8 mouse cellular contexts compared by ENCODE assay signal in genomic region chr9:42943781-42944535, GRCm38 (mm10). TPM values are rescaled to one million over a fixed set of nuclear protein-coding genes. Genes with fewer than 3 reads are reported as not detected.
DNase-seq lines count a peak whose midpoint lies in the region; ATAC-seq and TF ChIP-seq lines count a peak whose summit lies in the region.

Gene Grik4, minus strand, starts transcription at chr9:42944493.

- peak; percentile 62; the same call in 1 of the 2 replicates for ATAC-seq in heart, embryonic 12.5 days (ENCODE audit: insufficient number of reproducible peaks, low FRiP score)

- peak within 1 kb of the TSS; percentile 8 for H3ac ChIP-seq in C2C12 (ENCODE audit: control insufficient read depth, insufficient read length, low read depth)

- no peak for TF ChIP-seq CTCF in C2C12 (IDR thresholded peaks at IDR 0.05; ENCODE audit: control insufficient read depth, insufficient read depth, insufficient read length)

- peak; percentile 35 for DNase-seq in adrenal gland, postnatal 10 days
- no peak for DNase-seq in adrenal gland, postnatal 4 days (ENCODE audit: low spot score in 2 of 2)
- DNase-seq in cerebellum, postnatal 36 days = peak; percentile 19 to 33
- DNase-seq in layer of hippocampus, postnatal 36 days = peak; percentile 42 to 50
- DNase-seq in mesoderm, embryonic 11.5 days (ENCODE audit: low read depth, low spot score) = peak; percentile 44
- peak; percentile 57 for DNase-seq in testis, postnatal 10 days (ENCODE audit: low spot score)

- peak within 1 kb of the TSS; percentile 100 for H3K4me2 ChIP-seq in heart, embryonic 12.5 days

- H3K36me3 ChIP-seq in C2C12 (ENCODE audit: control insufficient read depth, insufficient read depth) = no peaks in the 10 kb centered on the region
- no peaks in the 10 kb centered on the region for H3K36me3 ChIP-seq in heart, embryonic 12.5 days

- WGBS in heart, embryonic 12.5 days = 2% methylated on average over 61 of the region's 68 CpGs

- H3K79me2 ChIP-seq in C2C12 (ENCODE audit: control insufficient read depth, insufficient read depth) = no peaks in the 10 kb centered on the region

- H3K9ac ChIP-seq in heart, embryonic 12.5 days = peak within 1 kb of the TSS; percentile 78

- no peaks in the 10 kb centered on the region for H3K79me3 ChIP-seq in C2C12 (ENCODE audit: low read depth)

- peak within 1 kb of the TSS; percentile 2 for H3K4me3 ChIP-seq in C2C12 (ENCODE audit: insufficient read depth, poor library complexity, severe bottlenecking)
- peak within 1 kb of the TSS; percentile 71 for H3K4me3 ChIP-seq in heart, embryonic 12.5 days

- H3K4me1 ChIP-seq in heart, embryonic 12.5 days (replicated peaks) = no peaks in the 10 kb centered on the region; the same call in 1 of the 2 replicates

- peaks cover 73% of the 10 kb centered on the region for H3K27me3 ChIP-seq in C2C12 (ENCODE audit: control insufficient read depth, insufficient read depth, insufficient read length)
- H3K27me3 ChIP-seq in heart, embryonic 12.5 days (replicated peaks) = peaks cover 89% of the 10 kb centered on the region

- H3K27ac ChIP-seq in heart, embryonic 12.5 days (ENCODE audit: poor library complexity, severe bottlenecking) = no peak within 1 kb of the TSS

- no peaks in the 10 kb centered on the region for H3K9me3 ChIP-seq in heart, embryonic 12.5 days (replicated peaks)

TF ChIP-seq in C2C12, 6 proteins besides CTCF, POLR2A, EP300 and RAD21:
- TF ChIP-seq FOSL1 (IDR thresholded peaks at IDR 0.05; ENCODE audit: insufficient read depth, low read length, poor library complexity, severe bottlenecking) (no peak), USF1 (IDR thresholded peaks at IDR 0.05; ENCODE audit: low read depth) (no peak), MYOD1 (IDR thresholded peaks at IDR 0.05; ENCODE audit: control insufficient read depth, insufficient read length, low read depth) (no peak), MAX (IDR thresholded peaks at IDR 0.05) (no peak), CEBPB (IDR thresholded peaks at IDR 0.05; ENCODE audit: low read depth) (no peak), MYOG (IDR thresholded peaks at IDR 0.05; ENCODE audit: control insufficient read depth, extremely low read depth, insufficient read length) (no peak)

RNA-seq across cellular contexts. Expression of gene Grik4, which starts in this region (rescaled TPM):
- total RNA-seq in adrenal gland, postnatal 10 days (2021) = 1 to 10 TPM; 1.2 to 1.5 TPM
- 1 to 10 TPM; 2.2 to 2.4 TPM for total RNA-seq in adrenal gland, postnatal 4 days (2021)
- polyA plus RNA-seq in C2C12 (2012; fragmentation: generic; extraction: Trizol) = not detected
- polyA plus RNA-seq in heart, embryonic 12.5 days (2016; fragmentation: Nextera tagmentation; extraction: Ambion mirVana) = 0.28 and 0.42 TPM in 2 replicates
- 10 to 100 TPM; 55.7 to 58.8 TPM for total RNA-seq in layer of hippocampus, postnatal 36 days (2021)

Comparison
In these comparisons a context has a peak if more than half of its experiments do, and no peak if none do; other contexts are left out.
1. RNA of gene Grik4 (total RNA-seq): 55.7 to 58.8 TPM in layer of hippocampus, postnatal 36 days; 2.2 to 2.4 TPM in adrenal gland, postnatal 4 days and 1.2 to 1.5 TPM in adrenal gland, postnatal 10 days; every median in the first group is over 10 times any median in the second.
2. DNase-seq: peak in adrenal gland, postnatal 10 days (single experiment), cerebellum, postnatal 36 days (2 of 2), layer of hippocampus, postnatal 36 days (2 of 2), mesoderm, embryonic 11.5 days (single experiment) and testis, postnatal 10 days (single experiment); none in adrenal gland, postnatal 4 days (0 of 2).
3. Peak in ATAC-seq, H3K4me3 ChIP-seq, H3K9ac ChIP-seq and H3K4me2 ChIP-seq in heart, embryonic 12.5 days; RNA of the gene not detected or under 1 TPM.